Comparison of ENCODE assay signal across 8 mouse cellular contexts in the genomic region with DNA sequence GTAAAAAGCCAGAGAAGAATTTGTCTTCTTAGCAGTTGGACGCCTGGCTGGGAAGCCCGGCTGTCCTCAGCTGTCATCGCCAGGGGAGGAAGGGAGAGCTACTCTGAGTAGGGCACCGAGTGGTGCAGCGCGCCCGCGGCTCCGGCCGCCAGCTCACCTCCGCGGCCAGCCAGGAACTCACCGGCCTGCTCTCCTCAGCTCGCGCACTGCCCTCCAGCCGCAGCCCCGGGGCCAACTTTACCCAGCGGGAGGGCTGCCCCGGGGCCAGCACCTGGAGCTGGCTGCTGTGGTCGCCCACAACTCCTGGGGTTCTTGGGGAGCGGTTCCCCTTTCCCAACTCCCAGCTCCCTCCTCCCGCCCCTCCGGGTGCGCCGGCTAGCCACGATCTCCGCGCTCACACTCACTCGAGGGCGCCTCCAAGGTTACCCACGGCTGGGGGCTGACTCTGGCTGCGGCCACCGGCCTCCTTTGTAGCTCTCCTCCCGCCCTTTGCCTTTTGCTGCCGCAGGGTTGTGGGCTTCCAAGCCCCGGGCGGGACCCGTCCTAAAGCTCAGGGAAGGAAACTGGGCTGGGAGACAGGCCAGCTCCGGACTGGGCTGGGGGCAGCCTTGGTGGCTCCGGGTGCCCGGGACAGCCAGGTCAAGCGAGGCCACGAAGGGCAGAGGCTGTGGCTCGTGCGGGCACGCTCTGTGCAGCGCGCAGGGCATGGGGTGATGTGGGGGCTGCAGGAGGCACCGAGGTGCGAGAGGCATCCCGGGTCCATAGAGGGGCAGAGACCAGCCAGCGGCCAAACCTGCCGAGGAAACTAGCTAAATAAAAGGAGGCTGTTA. TPM values are rescaled to one million over a fixed set of nuclear protein-coding genes. Genes with fewer than 3 reads are reported as not detected.
DNase-seq lines count a peak whose midpoint lies in the region; ATAC-seq and TF ChIP-seq lines count a peak whose summit lies in the region.

No protein-coding gene starts in this region.

- peaks cover 11% of the 10 kb centered on the region for H3K4me1 ChIP-seq in intestine, embryonic 16.5 days (ENCODE audit: control insufficient read depth, insufficient read depth, low read length)
- no peaks in the 10 kb centered on the region for H3K4me1 ChIP-seq in lung, adult 2 months (ENCODE audit: control insufficient read depth, insufficient read depth, low read length)

- no peak overlapping the region for H3K27ac ChIP-seq in intestine, embryonic 16.5 days (ENCODE audit: low read length)

- DNase-seq in 3134 (ENCODE audit: extremely low read depth, insufficient read length, low spot score) (peak; percentile 81), NIH3T3 (ENCODE audit: low read depth) (peak; percentile 80)
- DNase-seq in cerebellum, postnatal 25 days = peak; percentile 67 to 68
- peak; percentile 43 to 47 for DNase-seq in gastrocnemius, postnatal 4 days (ENCODE audit: low spot score in 2 of 2)
- peak; percentile 63 for DNase-seq in lung, adult 2 months
- DNase-seq in urinary bladder, postnatal 14 days (ENCODE audit: low spot score) = peak; percentile 34

- H3K9ac ChIP-seq in intestine, embryonic 16.5 days (ENCODE audit: low read depth, low read length) = 0 out of 2 replicates have a peak overlapping the region, but pooled peaks have one; percentile 15

- peak; percentile 80 for ATAC-seq in intestine, embryonic 16.5 days
- peak; percentile 56 for ATAC-seq in neutrophil, adult 5-6 weeks (ENCODE audit: extremely low read depth, insufficient number of reproducible peaks, low FRiP score, poor library complexity, severe bottlenecking)

- under 1% methylated on average over 53 of the region's 53 CpGs for WGBS in intestine, embryonic 16.5 days
- under 1% methylated on average over 53 of the region's 53 CpGs for WGBS in lung, adult 2 months

- no peak for TF ChIP-seq CTCF in lung, adult 2 months (IDR thresholded peaks at IDR 0.05; ENCODE audit: insufficient read depth, low read length)

- peaks cover 31% of the 10 kb centered on the region for H3K27me3 ChIP-seq in intestine, embryonic 16.5 days (replicated peaks; ENCODE audit: control insufficient read depth, insufficient read depth, low read length)

- no peaks in the 10 kb centered on the region for H3K9me3 ChIP-seq in intestine, embryonic 16.5 days (ENCODE audit: control insufficient read depth, low read length)

- peak overlapping the region; percentile 45 for H3K4me3 ChIP-seq in intestine, embryonic 16.5 days (ENCODE audit: low read length)
- peak overlapping the region; percentile 66 for H3K4me3 ChIP-seq in lung, adult 2 months (replicated peaks; ENCODE audit: extremely low read depth, low read depth, low read length)

- no peak for TF ChIP-seq POLR2A in lung, adult 2 months (IDR thresholded peaks at IDR 0.05; ENCODE audit: borderline replicate concordance, extremely low read depth, low read depth, low read length)

- peak overlapping the region; percentile 65 for H3K4me2 ChIP-seq in intestine, embryonic 16.5 days (ENCODE audit: low read depth, low read length)

- no peaks in the 10 kb centered on the region for H3K36me3 ChIP-seq in intestine, embryonic 16.5 days (ENCODE audit: control insufficient read depth, insufficient read depth, low read length)

RNA-seq across cellular contexts. Expression of gene Cdkn2c, which starts 9.8 kb away (rescaled TPM):
- 10 to 100 TPM; 32.2 to 37.4 TPM for total RNA-seq in gastrocnemius, postnatal 4 days (2021)
- 5.1 and 6.0 TPM in 2 replicates for polyA plus RNA-seq in intestine, embryonic 16.5 days (2015; fragmentation: Nextera tagmentation; extraction: Ambion mirVana)
- 8.7 and 13.1 TPM in 2 replicates for polyA plus RNA-seq in lung, adult 2 months (2012; rRNA removed)
- 7.0 TPM in 2 replicates for total RNA-seq in neutrophil, adult 5-6 weeks (2017)

RNA-seq across cellular contexts. Expression of gene Faf1, which starts 19.2 kb away (rescaled TPM):
- total RNA-seq in gastrocnemius, postnatal 4 days (2021) = 10 to 100 TPM; 26.7 to 26.8 TPM
- 12.2 and 18.6 TPM in 2 replicates for polyA plus RNA-seq in intestine, embryonic 16.5 days (2015; fragmentation: Nextera tagmentation; extraction: Ambion mirVana)
- 7.2 and 7.4 TPM in 2 replicates for polyA plus RNA-seq in lung, adult 2 months (2012; rRNA removed)
- total RNA-seq in neutrophil, adult 5-6 weeks (2017) = 32.5 and 42.1 TPM in 2 replicates
